Mouse (Mus musculus) ES-E14 (cell line): Measurements from ENCODE around the gene Chrm5. TPM values are rescaled to one million over a fixed set of nuclear protein-coding genes. Genes with fewer than 3 reads are reported as not detected.

ENCODE experiments used
- DNase-seq: peaks from one replicate; pipeline ENCODE4 v3.0.0-alpha.2; 2013; ENCODE audit warnings: low read depth, low spot score
- H3K27ac ChIP-seq: 2 replicates; pipeline ENCODE4 v1.5.1; 2012; ENCODE audit warnings: low read depth, mild to moderate bottlenecking, low read length, moderate library complexity, mixed read lengths; ENCODE audit not compliant: poor library complexity, insufficient read depth, severe bottlenecking
- H3K36me3 ChIP-seq: 2 replicates; pipeline ENCODE4 v1.6.1; 2012; ENCODE audit warnings: mild to moderate bottlenecking, low read length, moderate library complexity, mixed read lengths; ENCODE audit not compliant: control insufficient read depth, poor library complexity, insufficient read depth, severe bottlenecking
- H3K4me1 ChIP-seq, 2 experiments: fragments of 150-350 bp in 1 of 2; sonication (generic) in 1 of 2; 2 replicates each; pipeline ENCODE4 v1.6.1; 2012; ENCODE audit warnings: low read length in 2 of 2, mild to moderate bottlenecking in 1 of 2, mixed read lengths in 1 of 2; ENCODE audit not compliant: control insufficient read depth in 2 of 2, insufficient read depth in 2 of 2, poor library complexity in 1 of 2
- H3K4me3 ChIP-seq, 2 experiments: fragments of 150-350 bp in 1 of 2; sonication (generic) in 1 of 2; 2 replicates each; pipeline ENCODE4 v1.5.1; 2012; ENCODE audit warnings: low read length in 2 of 2, low read depth in 1 of 2, mild to moderate bottlenecking in 1 of 2, mixed read lengths in 1 of 2; ENCODE audit not compliant: insufficient read depth in 1 of 2, poor library complexity in 1 of 2, severe bottlenecking in 1 of 2
- H3K9ac ChIP-seq: 2 replicates; pipeline ENCODE4 v1.6.1; 2012; ENCODE audit warnings: low read depth, mild to moderate bottlenecking, low read length, mixed read lengths; ENCODE audit not compliant: poor library complexity, insufficient read depth, severe bottlenecking
- H3K9me3 ChIP-seq: fragments of 150-350 bp; sonication (generic); 2 replicates; pipeline ENCODE4 v1.6.1; 2012; ENCODE audit warnings: low read depth, mild to moderate bottlenecking, low read length; ENCODE audit not compliant: control insufficient read depth, insufficient read depth
- CHD2 ChIP-seq: IDR thresholded peaks from 2 replicates; pipeline ENCODE4 v1.6.1; 2014; ENCODE audit warnings: mild to moderate bottlenecking, low read depth, low read length, inconsistent platforms
- HCFC1 ChIP-seq: IDR thresholded peaks from 2 replicates; pipeline ENCODE4 v1.6.1; 2012; ENCODE audit warnings: low read length, inconsistent platforms, borderline replicate concordance; ENCODE audit not compliant: insufficient read depth
- MAFK ChIP-seq: IDR thresholded peaks from 2 replicates; pipeline ENCODE4 v1.6.1; 2014; ENCODE audit warnings: mild to moderate bottlenecking, low read depth, low read length, inconsistent platforms; ENCODE audit not compliant: insufficient read depth
- ZC3H11A ChIP-seq: IDR thresholded peaks from 2 replicates; pipeline ENCODE4 v1.6.1; 2012; ENCODE audit warnings: low read depth, mild to moderate bottlenecking, inconsistent platforms, low read length, borderline replicate concordance
- ZNF384 ChIP-seq: IDR thresholded peaks from 2 replicates; pipeline ENCODE4 v1.6.1; 2012; ENCODE audit warnings: low read depth, low read length, inconsistent platforms
- in situ Hi-C, 2 experiments: fragments of 600-800 bp; cut with MboI; formaldehyde crosslinking; loops; one replicate each; pipeline ENCODE4 v1.15.1; 2025; ENCODE audit warnings: low sequenced_read_pairs in 2 of 2, inconsistent platforms in 1 of 2; ENCODE audit not compliant: unreplicated experiment in 2 of 2
- total RNA-seq: library from RNA; depleted of rRNA; stranded (reverse); fragments of 300-350 nt; gene quantifications from 2 replicates; pipeline ENCODE4 v1.2.3, GENCODE M21; 2012

Chrm5 gene
- total RNA-seq, 1 experiment, result not detected

GRCm38 (mm10) chr2:112481564-112481963 is 995 bp upstream of the Chrm5 start:
- Histone ChIP-seq H3K4me3 (no peak overlapping the region), H3K4me1 (no peaks in the 10 kb centered on the region), H3K9me3 (no peaks in the 10 kb centered on the region), H3K9ac (no peak overlapping the region), H3K27ac (no peak overlapping the region), H3K36me3 (no peaks in the 10 kb centered on the region)
- no peak for DNase-seq
- TF ChIP-seq MAFK, result no peak
- in situ Hi-C loops, result no loop called here

- Histone ChIP-seq H3K9me3 (no peaks in the 10 kb centered on the region), H3K4me3 (no peak overlapping the region), H3K9ac (no peak overlapping the region), H3K36me3 (no peaks in the 10 kb centered on the region), H3K27ac (no peak overlapping the region), H3K4me1 (no peaks in the 10 kb centered on the region)
- in situ Hi-C loops, result no loop called here
- TF ChIP-seq ZC3H11A (no peak), CHD2 (no peak), MAFK (no peak), HCFC1 (no peak), ZNF384 (no peak)
- no peak for DNase-seq
These were observed 4.0 kb downstream of the Chrm5 start for GRCm38 (mm10) chr2:112476554-112476953.

- no peak overlapping the region for H3K27ac ChIP-seq
- no peaks in the 10 kb centered on the region for H3K4me1 ChIP-seq
- in situ Hi-C loops, result no loop called here
- no peak overlapping the region for H3K9ac ChIP-seq
- no peaks in the 10 kb centered on the region for H3K36me3 ChIP-seq
- no peak for TF ChIP-seq HCFC1
- TF ChIP-seq ZNF384, result no peak
- TF ChIP-seq MAFK, result no peak
- TF ChIP-seq ZC3H11A, result no peak
- TF ChIP-seq CHD2, result no peak
- no peak for DNase-seq
- no peaks in the 10 kb centered on the region for H3K9me3 ChIP-seq
- no peak overlapping the region for H3K4me3 ChIP-seq
These were observed 5.4 kb downstream of the Chrm5 start for GRCm38 (mm10) chr2:112474997-112475724.

GRCm38 (mm10) chr2:112472076-112472475 is 8.5 kb downstream of the Chrm5 start:
- no peaks in the 10 kb centered on the region for H3K9me3 ChIP-seq
- H3K36me3 ChIP-seq, result 0 out of 2 replicates have a peak, but pooled peaks cover 1% of the 10 kb centered on the region
- H3K27ac ChIP-seq, result no peak overlapping the region
- H3K4me3 ChIP-seq, result no peak overlapping the region
- no peak for DNase-seq
- in situ Hi-C loops, result no loop called here
- no peak overlapping the region for H3K9ac ChIP-seq
- TF ChIP-seq HCFC1 (no peak), ZNF384 (no peak)
- H3K4me1 ChIP-seq, result no peaks in the 10 kb centered on the region

GRCm38 (mm10) chr2:112470961-112471381 is 9.6 kb downstream of the Chrm5 start:
- Histone ChIP-seq H3K36me3 (0 out of 2 replicates have a peak, but pooled peaks cover 1% of the 10 kb centered on the region), H3K4me3 (no peak overlapping the region), H3K4me1 (no peaks in the 10 kb centered on the region), H3K9ac (no peak overlapping the region), H3K9me3 (no peaks in the 10 kb centered on the region), H3K27ac (no peak overlapping the region)
- in situ Hi-C loops, result no loop called here
- TF ChIP-seq HCFC1 (no peak), ZNF384 (no peak), CHD2 (no peak)
- no peak for DNase-seq
